Mouse (Mus musculus) ES-E14 (cell line): Measurements from ENCODE around the gene Taf1c. TPM values are rescaled to one million over a fixed set of nuclear protein-coding genes. Genes with fewer than 3 reads are reported as not detected.

Source experiments
- DNase-seq: peaks from one replicate; pipeline ENCODE4 v3.0.0-alpha.2; 2013; ENCODE audit warnings: low read depth, low spot score
- H3K27ac ChIP-seq: 2 replicates; pipeline ENCODE4 v1.5.1; 2012; ENCODE audit warnings: low read depth, mild to moderate bottlenecking, low read length, moderate library complexity, mixed read lengths; ENCODE audit not compliant: poor library complexity, insufficient read depth, severe bottlenecking
- H3K36me3 ChIP-seq: 2 replicates; pipeline ENCODE4 v1.6.1; 2012; ENCODE audit warnings: mild to moderate bottlenecking, low read length, moderate library complexity, mixed read lengths; ENCODE audit not compliant: control insufficient read depth, poor library complexity, insufficient read depth, severe bottlenecking
- H3K4me1 ChIP-seq, 2 experiments: fragments of 150-350 bp in 1 of 2; sonication (generic) in 1 of 2; 2 replicates each; pipeline ENCODE4 v1.6.1; 2012; ENCODE audit warnings: low read length in 2 of 2, mild to moderate bottlenecking in 1 of 2, mixed read lengths in 1 of 2; ENCODE audit not compliant: control insufficient read depth in 2 of 2, insufficient read depth in 2 of 2, poor library complexity in 1 of 2
- H3K4me3 ChIP-seq, 2 experiments: fragments of 150-350 bp in 1 of 2; sonication (generic) in 1 of 2; 2 replicates each; pipeline ENCODE4 v1.5.1; 2012; ENCODE audit warnings: low read length in 2 of 2, low read depth in 1 of 2, mild to moderate bottlenecking in 1 of 2, mixed read lengths in 1 of 2; ENCODE audit not compliant: insufficient read depth in 1 of 2, poor library complexity in 1 of 2, severe bottlenecking in 1 of 2
- H3K9ac ChIP-seq: 2 replicates; pipeline ENCODE4 v1.6.1; 2012; ENCODE audit warnings: low read depth, mild to moderate bottlenecking, low read length, mixed read lengths; ENCODE audit not compliant: poor library complexity, insufficient read depth, severe bottlenecking
- H3K9me3 ChIP-seq: fragments of 150-350 bp; sonication (generic); 2 replicates; pipeline ENCODE4 v1.6.1; 2012; ENCODE audit warnings: low read depth, mild to moderate bottlenecking, low read length; ENCODE audit not compliant: control insufficient read depth, insufficient read depth
- CHD2 ChIP-seq: IDR thresholded peaks from 2 replicates; pipeline ENCODE4 v1.6.1; 2014; ENCODE audit warnings: mild to moderate bottlenecking, low read depth, low read length, inconsistent platforms
- HCFC1 ChIP-seq: IDR thresholded peaks from 2 replicates; pipeline ENCODE4 v1.6.1; 2012; ENCODE audit warnings: low read length, inconsistent platforms, borderline replicate concordance; ENCODE audit not compliant: insufficient read depth
- MAFK ChIP-seq: IDR thresholded peaks from 2 replicates; pipeline ENCODE4 v1.6.1; 2014; ENCODE audit warnings: mild to moderate bottlenecking, low read depth, low read length, inconsistent platforms; ENCODE audit not compliant: insufficient read depth
- ZC3H11A ChIP-seq: IDR thresholded peaks from 2 replicates; pipeline ENCODE4 v1.6.1; 2012; ENCODE audit warnings: low read depth, mild to moderate bottlenecking, inconsistent platforms, low read length, borderline replicate concordance
- ZNF384 ChIP-seq: IDR thresholded peaks from 2 replicates; pipeline ENCODE4 v1.6.1; 2012; ENCODE audit warnings: low read depth, low read length, inconsistent platforms
- in situ Hi-C, 2 experiments: fragments of 600-800 bp; cut with MboI; formaldehyde crosslinking; loops; one replicate each; pipeline ENCODE4 v1.15.1; 2025; ENCODE audit warnings: low sequenced_read_pairs in 2 of 2, inconsistent platforms in 1 of 2; ENCODE audit not compliant: unreplicated experiment in 2 of 2
- total RNA-seq: library from RNA; depleted of rRNA; stranded (reverse); fragments of 300-350 nt; gene quantifications from 2 replicates; pipeline ENCODE4 v1.2.3, GENCODE M21; 2012; rRNA removed

Taf1c gene
- total RNA-seq, 1 experiment = 24.8 TPM

- TF ChIP-seq ZC3H11A (no peak), HCFC1 (no peak), ZNF384 (no peak), CHD2 (no peak), MAFK (no peak)
- in situ Hi-C loops = no loop called here
- H3K36me3 ChIP-seq = peaks cover 6% of the 10 kb centered on the region
- no peak for DNase-seq
- H3K9ac ChIP-seq = no peak overlapping the region
- H3K9me3 ChIP-seq = no peaks in the 10 kb centered on the region
- H3K4me3 ChIP-seq = no peak overlapping the region
- H3K27ac ChIP-seq = no peak overlapping the region
- H3K4me1 ChIP-seq = peaks cover 2 to 13% of the 10 kb centered on the region in 2 experiments; a peak in 3 of 4 replicates
Observed at GRCm38 (mm10) chr8:119552967-119553366, 52.1 kb downstream of the Taf1c start.

GRCm38 (mm10) chr8:119548560-119549113, 56.4 kb downstream of the Taf1c start:
- H3K9ac ChIP-seq = no peak overlapping the region
- in situ Hi-C loops = no loop called here
- H3K4me1 ChIP-seq = peaks cover 10 to 16% of the 10 kb centered on the region in 2 experiments
- H3K4me3 ChIP-seq = no peak overlapping the region
- H3K27ac ChIP-seq = no peak overlapping the region
- DNase-seq = no peak
- peaks cover 20% of the 10 kb centered on the region for H3K36me3 ChIP-seq
- no peaks in the 10 kb centered on the region for H3K9me3 ChIP-seq
- TF ChIP-seq ZC3H11A = no peak
- no peak for TF ChIP-seq ZNF384
- TF ChIP-seq HCFC1 = no peak
- TF ChIP-seq MAFK = no peak
- TF ChIP-seq CHD2 = no peak

Other genes with a start within 250 kb of the Taf1c start
- gene Mlycd, start 210.3 kb downstream of the Taf1c start, total RNA-seq = 4.9 and 5.8 TPM in 2 replicates
- gene Osgin1, start 171.1 kb downstream of the Taf1c start, total RNA-seq = 0.32 and 0.36 TPM in 2 replicates
- 4.5 and 8.5 TPM in 2 replicates for gene Necab2, start 158.5 kb downstream of the Taf1c start, total RNA-seq
- 0.16 and 0.85 TPM in 2 replicates for gene Slc38a8, start 103.5 kb downstream of the Taf1c start, total RNA-seq
- 167 and 198 TPM in 2 replicates for gene Mbtps1, start 46.5 kb downstream of the Taf1c start, total RNA-seq
- gene Hsdl1, start 30.0 kb downstream of the Taf1c start, total RNA-seq = 19.5 and 19.7 TPM in 2 replicates
- 0.79 and 1.0 TPM in 2 replicates for gene Dnaaf1, start 30.0 kb downstream of the Taf1c start, total RNA-seq
- 6.8 and 8.0 TPM in 2 replicates for gene Adad2, start 7.5 kb upstream of the Taf1c start, total RNA-seq
- gene Kcng4, start 30.5 kb upstream of the Taf1c start, total RNA-seq = 0.67 and 0.74 TPM in 2 replicates
- gene Wfdc1, start 61.1 kb upstream of the Taf1c start, total RNA-seq = 0.13 TPM in 1 of 2 replicates, not detected in the other
- gene Atp2c2, start 94.8 kb upstream of the Taf1c start, total RNA-seq = 0.80 and 0.90 TPM in 2 replicates
- gene Tldc1, start 173.2 kb upstream of the Taf1c start, total RNA-seq = 7.0 and 9.2 TPM in 2 replicates
- gene Cotl1, start 235.3 kb upstream of the Taf1c start, total RNA-seq = 40.5 and 73.3 TPM in 2 replicates